In the genomic region with DNA sequence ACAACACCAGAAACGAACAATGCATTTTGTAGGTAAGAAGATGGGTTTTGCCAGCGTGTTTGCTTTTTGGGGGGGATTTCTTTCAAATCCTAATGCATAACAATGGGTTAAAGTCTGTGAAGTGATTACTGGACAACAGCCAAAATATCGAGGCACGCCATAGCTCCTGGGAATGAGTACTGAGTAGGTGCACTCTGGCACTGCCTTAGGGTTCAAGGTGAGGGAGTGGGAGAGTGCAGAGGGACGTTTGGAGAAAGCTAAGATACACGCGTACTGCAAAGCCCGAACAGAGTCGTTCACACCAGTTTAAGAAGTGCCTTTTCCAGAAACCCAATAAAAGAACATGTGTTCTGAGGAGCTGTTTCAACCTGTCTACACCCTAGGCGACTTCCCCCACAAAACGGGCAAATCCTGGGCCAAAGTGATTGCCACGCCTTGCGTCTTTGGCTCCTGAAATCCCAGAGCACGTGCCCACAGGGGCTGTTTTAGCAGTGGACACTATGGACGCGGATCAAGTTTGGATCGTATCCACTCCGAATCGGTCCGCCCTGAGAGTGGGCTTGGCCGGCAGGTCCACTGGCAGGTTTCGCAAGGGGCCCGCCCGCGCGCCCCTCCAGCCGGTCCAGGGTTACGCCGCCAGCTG, we compare ENCODE assay signal across 8 mouse cellular contexts. TPM values are rescaled to one million over a fixed set of nuclear protein-coding genes. Genes with fewer than 3 reads are reported as not detected.
DNase-seq lines count a peak whose midpoint lies in the region; ATAC-seq and TF ChIP-seq lines count a peak whose summit lies in the region.

No protein-coding gene starts in this region.

- no peaks in the 10 kb centered on the region for H3K9me3 ChIP-seq in liver, embryonic 16.5 days (replicated peaks; ENCODE audit: control insufficient read depth, low read length)

- TF ChIP-seq POLR2A in bone marrow, adult 2 months (IDR thresholded peaks at IDR 0.05; ENCODE audit: borderline replicate concordance, control insufficient read depth, low read depth, low read length), result no peak

- no peaks in the 10 kb centered on the region for H3K27me3 ChIP-seq in liver, embryonic 16.5 days (ENCODE audit: control insufficient read depth, insufficient read depth, low read depth, low read length)

- peak overlapping the region; percentile 62 for H3K9ac ChIP-seq in liver, embryonic 16.5 days (ENCODE audit: low read depth, low read length)

- 2% methylated on average over 29 of the region's 29 CpGs for WGBS in bone marrow, adult 2 months
- WGBS in liver, embryonic 16.5 days (ENCODE audit: insufficient replicate concordance), result 1% methylated on average over 29 of the region's 29 CpGs

- no peaks in the 10 kb centered on the region for H3K36me3 ChIP-seq in liver, embryonic 16.5 days (ENCODE audit: control insufficient read depth, insufficient read depth)

- H3K27ac ChIP-seq in bone marrow, adult 2 months (ENCODE audit: control insufficient read depth, insufficient read depth, low read depth, low read length, poor library complexity), result peak overlapping the region; percentile 45; the same call in 1 of the 2 replicates
- H3K27ac ChIP-seq in liver, embryonic 16.5 days (ENCODE audit: low read length), result peak overlapping the region; percentile 80

- ATAC-seq in liver, embryonic 16.5 days (ENCODE audit: low read depth), result no peak

- H3K4me1 ChIP-seq in bone marrow, adult 2 months (ENCODE audit: control insufficient read depth, insufficient read depth, low read length), result no peaks in the 10 kb centered on the region; the same call in 1 of the 2 replicates
- peaks cover 23% of the 10 kb centered on the region for H3K4me1 ChIP-seq in liver, embryonic 16.5 days (ENCODE audit: control insufficient read depth, low read depth, low read length)

- peak overlapping the region; percentile 96 for H3K4me2 ChIP-seq in liver, embryonic 16.5 days (ENCODE audit: low read depth, low read length)

- DNase-seq in kidney, adult 9 months, result peak; percentile 86
- no peak for DNase-seq in kidney, postnatal 10 days
- peak; percentile 3 to 32 for DNase-seq in CD8-positive naive resting alpha-beta T cell, adult 2 months (ENCODE audit: low read depth in 2 of 2, low spot score in 2 of 2)
- peak; percentile 77 for DNase-seq in gonadal fat pad, adult 2 months (ENCODE audit: low read depth)
- no peak for DNase-seq in adrenal gland, adult 2 months
- no peak for DNase-seq in urinary bladder, postnatal 4 days (ENCODE audit: low spot score in 2 of 2)

- peak overlapping the region; percentile 94 for H3K4me3 ChIP-seq in bone marrow, adult 2 months (replicated peaks; ENCODE audit: control insufficient read depth, low read depth, low read length)
- H3K4me3 ChIP-seq in liver, embryonic 16.5 days (ENCODE audit: low read depth, low read length), result peak overlapping the region; percentile 93

- TF ChIP-seq CTCF in bone marrow, adult 2 months (IDR thresholded peaks at IDR 0.05; ENCODE audit: control insufficient read depth, insufficient read depth, low read length), result no peak

RNA-seq across cellular contexts. Expression of a gene that starts 0.9 kb away (rescaled TPM):
- polyA plus RNA-seq in bone marrow, adult 2 months (2011; ENCODE audit: insufficient read depth, insufficient read length, low replicate concordance, missing spikeins), result 13.6 and 14.5 TPM in 2 replicates
- 22.1 and 24.2 TPM in 2 replicates for polyA plus RNA-seq in gonadal fat pad, adult 2 months (2012; rRNA removed)
- 27.8 and 34.9 TPM in 2 replicates for polyA plus RNA-seq in liver, embryonic 16.5 days (2015; fragmentation: Nextera tagmentation; extraction: Ambion mirVana)
- total RNA-seq in adrenal gland, adult 2 months (2021), result 10 to 100 TPM; 12.3 to 17.6 TPM
- polyA plus RNA-seq in adrenal gland, adult 2 months (2012; rRNA removed), result 20.4 and 26.1 TPM in 2 replicates

Comparison
In these comparisons a context has a peak if more than half of its experiments do, and no peak if none do; other contexts are left out.
1. DNase-seq: peak in kidney, adult 9 months (single experiment), CD8-positive naive resting alpha-beta T cell, adult 2 months (2 of 2) and gonadal fat pad, adult 2 months (single experiment); none in kidney, postnatal 10 days (single experiment), adrenal gland, adult 2 months (single experiment) and urinary bladder, postnatal 4 days (0 of 2).